Mouse (Mus musculus) left cerebral cortex, adult 11 months (tissue): Measurements from ENCODE around the gene Lamtor5.
"Not testable (repeated sequence)": the region's sequence is repeated elsewhere in the genome, so short reads cannot be mapped to it uniquely, and the experiment has no call there.

Experiments used
- DNase-seq: peaks from one replicate; pipeline ENCODE4 v3.0.0; 2022; ENCODE audit warnings: low spot score

The Lamtor5 gene

GRCm38 (mm10) chr3:107272433-107272832 is 6.2 kb upstream of the Lamtor5 start:
- no peak for DNase-seq

GRCm38 (mm10) chr3:107273820-107274219 is 4.8 kb upstream of the Lamtor5 start:
- DNase-seq, result peak; percentile 53

- no peak for DNase-seq
Measured at GRCm38 (mm10) chr3:107275351-107275750, 3.3 kb upstream of the Lamtor5 start.

GRCm38 (mm10) chr3:107275996-107276395 is 2.7 kb upstream of the Lamtor5 start:
- DNase-seq, result no peak

- no peak for DNase-seq
Measured at GRCm38 (mm10) chr3:107276626-107277025, 2.0 kb upstream of the Lamtor5 start.

GRCm38 (mm10) chr3:107286123-107286522 is 7.5 kb downstream of the Lamtor5 start:
- DNase-seq, result no peak

- DNase-seq, result no peak
Measured at GRCm38 (mm10) chr3:107287346-107287745, 8.7 kb downstream of the Lamtor5 start.

GRCm38 (mm10) chr3:107290764-107291381 is 12.2 kb downstream of the Lamtor5 start, which contains the start of gene Slc16a4:
Gene Slc16a4 (plus strand): TSS chr3:107291230.
- no peak for DNase-seq

GRCm38 (mm10) chr3:107295672-107296360 is 17.2 kb downstream of the Lamtor5 start:
- DNase-seq, result no peak

GRCm38 (mm10) chr3:107296917-107297316 is 18.3 kb downstream of the Lamtor5 start:
- DNase-seq, result not testable (repeated sequence)

- no peak for DNase-seq
Measured at GRCm38 (mm10) chr3:107317338-107317737, 38.7 kb downstream of the Lamtor5 start.

- DNase-seq, result no peak
Measured at GRCm38 (mm10) chr3:107321141-107321540, 42.5 kb downstream of the Lamtor5 start.

- no peak for DNase-seq
Measured at GRCm38 (mm10) chr3:107321776-107322175, 43.1 kb downstream of the Lamtor5 start.

GRCm38 (mm10) chr3:107326442-107326841 is 47.8 kb downstream of the Lamtor5 start:
- DNase-seq, result no peak

GRCm38 (mm10) chr3:107330503-107331424 is 52.1 kb downstream of the Lamtor5 start:
- DNase-seq, result no peak

- no peak for DNase-seq
Measured at GRCm38 (mm10) chr3:107331746-107332126, 53.1 kb downstream of the Lamtor5 start.

GRCm38 (mm10) chr3:107332127-107332959 is 53.7 kb downstream of the Lamtor5 start:
- peak; percentile 29 for DNase-seq

- peak; percentile 99 for DNase-seq
Measured at GRCm38 (mm10) chr3:107332960-107333380, 54.3 kb downstream of the Lamtor5 start.
